Mouse (Mus musculus): ENCODE measurements around the gene Vps26c. TPM values are rescaled to one million over a fixed set of nuclear protein-coding genes. Genes with fewer than 3 reads are reported as not detected.

The Vps26c gene
- total and polyA plus RNA-seq, 3 experiments, result 40.0 to 75.5 (median 46.9) TPM

GRCm38 (mm10) chr16:94451545-94452488 lies 74.8 kb downstream of the Vps26c start:
- no peak overlapping the region for H3K4me3 ChIP-seq (replicated peaks in 1 of 3; ENCODE audit: low read depth in 2 of 3, low read length in 2 of 3, poor library complexity in 1 of 3)
- TF ChIP-seq SMC3 (IDR thresholded peaks at IDR 0.05; ENCODE audit: low read depth, low read length) (no peak), KAT2A (IDR thresholded peaks at IDR 0.05; ENCODE audit: insufficient replicate concordance, low read length) (no peak), USF1 (IDR thresholded peaks at IDR 0.05; ENCODE audit: low read depth, low read length) (no peak), CHD2 (IDR thresholded peaks at IDR 0.05; ENCODE audit: low read length) (no peak), CTCF (conservative IDR thresholded peaks at IDR 0.05 in 1 of 2, IDR thresholded peaks at IDR 0.05 in 1 of 2; ENCODE audit: low read depth in 2 of 2, low read length in 2 of 2) (no peak), ETS1 (conservative IDR thresholded peaks at IDR 0.05; ENCODE audit: low read depth, low read length) (no peak)
- H3K36me3 ChIP-seq (replicated peaks in 1 of 2; ENCODE audit: control insufficient read depth in 1 of 2, insufficient read depth in 1 of 2, low read length in 1 of 2), result peaks cover 64 to 93% of the 10 kb centered on the region in 2 experiments
- no peaks in the 10 kb centered on the region for H3K79me2 ChIP-seq (replicated peaks; ENCODE audit: control insufficient read depth, extremely low read depth, insufficient read depth, poor library complexity, severe bottlenecking)
- H3K27me3 ChIP-seq (replicated peaks), result no peaks in the 10 kb centered on the region
- in situ Hi-C loops (cut with MboI; ENCODE audit: low pct_ligation_motif_present, low pct_unique_long_range_greater_than_20kb, low sequenced_read_pairs), result no loop called here
- DNase-seq (ENCODE audit: extremely low read depth), result no peak
- H3K9ac ChIP-seq (ENCODE audit: insufficient read depth, low read depth), result no peak overlapping the region
- no peak overlapping the region for H3K27ac ChIP-seq (ENCODE audit: insufficient read depth, low read depth)
- dilution Hi-C loops (cut with MboI; ENCODE audit: extremely low pct_ligation_motif_present, extremely low pct_unique_long_range_greater_than_20kb, low sequenced_read_pairs), result no loop called here
- no peaks in the 10 kb centered on the region for H3K9me3 ChIP-seq (replicated peaks; ENCODE audit: low read length)
- no peaks in the 10 kb centered on the region for H3K4me1 ChIP-seq (ENCODE audit: control insufficient read depth in 1 of 2, insufficient read depth in 2 of 2)
- H3K4me2 ChIP-seq (ENCODE audit: insufficient read depth, low read depth, poor library complexity, severe bottlenecking), result no peak overlapping the region

- Histone ChIP-seq H3K27ac (ENCODE audit: insufficient read depth, low read depth) (no peak overlapping the region), H3K9ac (ENCODE audit: insufficient read depth, low read depth) (no peak overlapping the region), H3K4me3 (replicated peaks in 1 of 3; ENCODE audit: low read depth in 2 of 3, low read length in 2 of 3, poor library complexity in 1 of 3) (no peak overlapping the region), H3K27me3 (replicated peaks) (no peaks in the 10 kb centered on the region), H3K9me3 (replicated peaks; ENCODE audit: low read length) (no peaks in the 10 kb centered on the region), H3K79me2 (replicated peaks; ENCODE audit: control insufficient read depth, extremely low read depth, insufficient read depth, poor library complexity, severe bottlenecking) (no peaks in the 10 kb centered on the region), H3K4me1 (ENCODE audit: control insufficient read depth in 1 of 2, insufficient read depth in 2 of 2) (no peaks in the 10 kb centered on the region), H3K36me3 (replicated peaks in 1 of 2; ENCODE audit: control insufficient read depth in 1 of 2, insufficient read depth in 1 of 2, low read length in 1 of 2) (peaks cover 59 to 88% of the 10 kb centered on the region in 2 experiments), H3K4me2 (ENCODE audit: insufficient read depth, low read depth, poor library complexity, severe bottlenecking) (no peak overlapping the region)
- no peak for DNase-seq (ENCODE audit: extremely low read depth)
- TF ChIP-seq CHD1 (IDR thresholded peaks at IDR 0.05; ENCODE audit: low read depth, low read length), result no peak
- no peak for TF ChIP-seq MXI1 (IDR thresholded peaks at IDR 0.05; ENCODE audit: low read depth, low read length)
- TF ChIP-seq SMC3 (IDR thresholded peaks at IDR 0.05; ENCODE audit: low read depth, low read length), result no peak
- TF ChIP-seq ZKSCAN1 (IDR thresholded peaks at IDR 0.05; ENCODE audit: borderline replicate concordance, low read depth, low read length), result no peak
- no peak for TF ChIP-seq ETS1 (conservative IDR thresholded peaks at IDR 0.05; ENCODE audit: low read depth, low read length)
- no peak for TF ChIP-seq TCF12 (IDR thresholded peaks at IDR 0.05; ENCODE audit: low read depth, low read length)
- no peak for TF ChIP-seq JUND (conservative IDR thresholded peaks at IDR 0.05; ENCODE audit: low read depth, low read length)
- TF ChIP-seq IRF4 (IDR thresholded peaks at IDR 0.05; ENCODE audit: low read depth, low read length), result no peak
- no peak for TF ChIP-seq TBP (conservative IDR thresholded peaks at IDR 0.05; ENCODE audit: low read depth, low read length)
- TF ChIP-seq ZC3H11A (IDR thresholded peaks at IDR 0.05; ENCODE audit: low read depth, low read length), result no peak
- no peak for TF ChIP-seq PAX5 (IDR thresholded peaks at IDR 0.05; ENCODE audit: low read length)
- no peak for TF ChIP-seq EP300 (IDR thresholded peaks at IDR 0.05; ENCODE audit: low read length)
- no peak for TF ChIP-seq NELFE (IDR thresholded peaks at IDR 0.05; ENCODE audit: low read depth, low read length)
- TF ChIP-seq E2F4 (IDR thresholded peaks at IDR 0.05; ENCODE audit: insufficient replicate concordance, low read depth, low read length), result no peak
- in situ Hi-C loops (cut with MboI; ENCODE audit: low pct_ligation_motif_present, low pct_unique_long_range_greater_than_20kb, low sequenced_read_pairs), result no loop called here
- dilution Hi-C loops (cut with MboI; ENCODE audit: extremely low pct_ligation_motif_present, extremely low pct_unique_long_range_greater_than_20kb, low sequenced_read_pairs), result no loop called here
Observed at GRCm38 (mm10) chr16:94449632-94450031, 77.0 kb downstream of the Vps26c start.
